Mouse (Mus musculus) cerebellum, adult 2 months (tissue): ENCODE data around the gene Marveld3. TPM values are rescaled to one million over a fixed set of nuclear protein-coding genes. Genes with fewer than 3 reads are reported as not detected.

Experiments
- DNase-seq, 2 experiments: peaks; one replicate each; pipeline ENCODE4 v3.0.0; 2021
- H3K27ac ChIP-seq: fragments of 200-500 bp; 2 replicates; pipeline ENCODE4 v1.5.1; 2012; ENCODE audit warnings: low read length, control low read depth, inconsistent platforms; ENCODE audit not compliant: insufficient read depth
- H3K27me3 ChIP-seq: fragments of 200-500 bp; 2 replicates; pipeline ENCODE4 v1.6.1; 2012; ENCODE audit warnings: inconsistent platforms, mild to moderate bottlenecking, low read length, moderate library complexity; ENCODE audit not compliant: control insufficient read depth, insufficient read depth
- H3K4me1 ChIP-seq: fragments of 200-500 bp; 2 replicates; pipeline ENCODE4 v1.6.1; 2011; ENCODE audit warnings: low read length; ENCODE audit not compliant: control insufficient read depth, insufficient read depth
- H3K4me3 ChIP-seq: fragments of 200-500 bp; replicated peaks from 2 replicates; pipeline ENCODE3; 2011; ENCODE audit warnings: mild to moderate bottlenecking, low read depth, low read length, control low read depth; ENCODE audit not compliant: insufficient read depth
- CTCF ChIP-seq: fragments of 200-500 bp; IDR thresholded peaks from 2 replicates; pipeline ENCODE4 v1.5.1; 2011; ENCODE audit warnings: low read depth, mild to moderate bottlenecking, control low read depth, low read length, moderate library complexity, borderline replicate concordance; ENCODE audit not compliant: insufficient read depth
- POLR2A ChIP-seq: fragments of 200-500 bp; IDR thresholded peaks from 2 replicates; pipeline ENCODE4 v1.6.1; 2011; ENCODE audit warnings: low read length, control low read depth, borderline replicate concordance; ENCODE audit not compliant: insufficient read depth
- WGBS: fragments of 180-500 bp; shearing (Covaris S2); methylation state at CpG from one replicate; pipeline ENCODE4 v1.1.7; 2018; 5-methylcytosine and 5-hydroxymethylcytosine counted together
- polyA plus RNA-seq: library from polyadenylated mRNA; depleted of rRNA; stranded (reverse); fragments of >200 nt; gene quantifications from 2 replicates; pipeline ENCODE4 v1.2.3, GENCODE M21; 2012

Gene Marveld3
- polyA plus RNA-seq, 1 experiment, result 0.21 TPM

GRCm38 (mm10) chr8:109959112-109959511 is 2.9 kb downstream of the Marveld3 start:
- DNase-seq, result no peak
- Histone ChIP-seq H3K27ac (no peak overlapping the region), H3K4me3 (no peak overlapping the region), H3K27me3 (peaks cover 2% of the 10 kb centered on the region; the same call in 1 of the 2 replicates), H3K4me1 (no peaks in the 10 kb centered on the region)
- WGBS, result 64% methylated on average over 4 of the region's 4 CpGs
- TF ChIP-seq POLR2A, result no peak
- no peak for TF ChIP-seq CTCF

- DNase-seq, result no peak
- TF ChIP-seq POLR2A, result no peak
- no peak for TF ChIP-seq CTCF
- 58% methylated on average over 12 of the region's 12 CpGs for WGBS
- Histone ChIP-seq H3K27me3 (peaks cover 2% of the 10 kb centered on the region; the same call in 1 of the 2 replicates), H3K4me3 (no peak overlapping the region), H3K27ac (no peak overlapping the region), H3K4me1 (no peaks in the 10 kb centered on the region)
These were observed 3.9 kb downstream of the Marveld3 start for GRCm38 (mm10) chr8:109958036-109958655.

GRCm38 (mm10) chr8:109957167-109958028 is 4.6 kb downstream of the Marveld3 start:
- Histone ChIP-seq H3K27me3 (peaks cover 2% of the 10 kb centered on the region; the same call in 1 of the 2 replicates), H3K27ac (no peak overlapping the region), H3K4me1 (no peaks in the 10 kb centered on the region), H3K4me3 (no peak overlapping the region)
- no peak for DNase-seq
- 34% methylated on average over 16 of the region's 16 CpGs for WGBS
- TF ChIP-seq CTCF, result no peak
- no peak for TF ChIP-seq POLR2A

- 22% methylated on average over 13 of the region's 13 CpGs for WGBS
- Histone ChIP-seq H3K27ac (no peak overlapping the region), H3K27me3 (no peaks in the 10 kb centered on the region), H3K4me3 (no peak overlapping the region), H3K4me1 (no peaks in the 10 kb centered on the region)
- DNase-seq, result no peak
- TF ChIP-seq CTCF (no peak), POLR2A (no peak)
These were observed 7.5 kb downstream of the Marveld3 start for GRCm38 (mm10) chr8:109954486-109954948.

GRCm38 (mm10) chr8:109952171-109952570 is 9.8 kb downstream of the Marveld3 start:
- no peaks in the 10 kb centered on the region for H3K27me3 ChIP-seq
- H3K27ac ChIP-seq, result no peak overlapping the region
- H3K4me3 ChIP-seq, result no peak overlapping the region
- 0 out of 2 replicates have a peak, but pooled peaks cover 3% of the 10 kb centered on the region for H3K4me1 ChIP-seq
- WGBS, result 69% methylated on average over 7 of the region's 7 CpGs
- no peak for DNase-seq
- TF ChIP-seq CTCF (no peak), POLR2A (no peak)

- peak in 1 of 2 experiments; percentile 48 for DNase-seq
These were observed 13.8 kb downstream of the Marveld3 start for GRCm38 (mm10) chr8:109948285-109948564.

GRCm38 (mm10) chr8:109947447-109948284 is 14.3 kb downstream of the Marveld3 start:
- peak overlapping the region; percentile 54 for H3K4me3 ChIP-seq
- no peak overlapping the region for H3K27ac ChIP-seq
- 6% methylated on average over 26 of the region's 26 CpGs for WGBS
- peak; percentile 45 to 64 for DNase-seq
- 0 out of 2 replicates have a peak, but pooled peaks cover 3% of the 10 kb centered on the region for H3K4me1 ChIP-seq
- TF ChIP-seq POLR2A, result no peak
- TF ChIP-seq CTCF, result peak; percentile 68
- H3K27me3 ChIP-seq, result no peaks in the 10 kb centered on the region

More at GRCm38 (mm10) chr8:109948285-109948564, 13.8 kb downstream of the Marveld3 start:
- H3K4me3 ChIP-seq, result peak overlapping the region; percentile 54
- H3K27me3 ChIP-seq, result no peaks in the 10 kb centered on the region
- 0 out of 2 replicates have a peak, but pooled peaks cover 3% of the 10 kb centered on the region for H3K4me1 ChIP-seq
- H3K27ac ChIP-seq, result no peak overlapping the region
- WGBS, result 11% methylated on average over 19 of the region's 19 CpGs
- TF ChIP-seq CTCF (no peak), POLR2A (no peak)
